Comparison of ENCODE assay signal across 14 mouse cellular contexts in genomic region chr10:13311612-13312011, GRCm38 (mm10).
A peak's percentile ranks its signal among the peaks of the same experiment; 100 is the strongest.
DNase-seq lines count a peak whose midpoint lies in the region; ATAC-seq and TF ChIP-seq lines count a peak whose summit lies in the region.
"Had no signal": no experiment of that assay in that cellular context is flagged by ENCODE, and none has a peak within 500 bp of the region (broad histone marks: within the 10 kb centered on the region; RNA-seq: fewer than 3 reads in every experiment).

No protein-coding gene starts in this region.

- no peak for TF ChIP-seq CTCF in forebrain, postnatal 0 days (IDR thresholded peaks at IDR 0.05; ENCODE audit: low read depth)

- H3K27me3 ChIP-seq in forebrain, embryonic 10.5 days (ENCODE audit: poor library complexity, severe bottlenecking) = no peaks in the 10 kb centered on the region
- H3K27me3 ChIP-seq in forebrain, postnatal 0 days (ENCODE audit: insufficient read depth, low read length) = no peaks in the 10 kb centered on the region
- no peaks in the 10 kb centered on the region for H3K27me3 ChIP-seq in limb, embryonic 12.5 days
- no peaks in the 10 kb centered on the region for H3K27me3 ChIP-seq in limb, embryonic 10.5 days (ENCODE audit: low read depth, poor library complexity, severe bottlenecking)
- H3K27me3 ChIP-seq in forebrain, embryonic 13.5 days = no peaks in the 10 kb centered on the region
- no peaks in the 10 kb centered on the region for H3K27me3 ChIP-seq in midbrain, embryonic 15.5 days (replicated peaks)
- H3K27me3 ChIP-seq: liver, embryonic 12.5 days had no signal

- no peaks in the 10 kb centered on the region for H3K9me3 ChIP-seq in forebrain, embryonic 10.5 days
- no peaks in the 10 kb centered on the region for H3K9me3 ChIP-seq in forebrain, postnatal 0 days (ENCODE audit: low read length)
- no peaks in the 10 kb centered on the region for H3K9me3 ChIP-seq in limb, embryonic 12.5 days
- no peaks in the 10 kb centered on the region for H3K9me3 ChIP-seq in limb, embryonic 10.5 days (replicated peaks)
- H3K9me3 ChIP-seq in forebrain, embryonic 13.5 days (replicated peaks) = no peaks in the 10 kb centered on the region
- H3K9me3 ChIP-seq in midbrain, embryonic 15.5 days = no peaks in the 10 kb centered on the region
- H3K9me3 ChIP-seq: liver, embryonic 12.5 days had no signal

- DNase-seq in forebrain, embryonic 10.5 days (ENCODE audit: extremely low spot score, low spot score) = no peak
- DNase-seq in forebrain, postnatal 0 days = no peak
- no peak for DNase-seq in limb, embryonic 10.5 days (ENCODE audit: low spot score)
- DNase-seq in thymus, postnatal 10 days (ENCODE audit: low spot score in 2 of 2) = no peak
- no peak for DNase-seq in frontal cortex, postnatal 36 days (ENCODE audit: low spot score in 2 of 2)
- DNase-seq: adrenal gland, adult 2 months; cerebellum, postnatal 25 days; heart, postnatal 36 days; kidney, postnatal 36 days had no signal

- no peak; the same call in 1 of the 2 replicates for ATAC-seq in forebrain, postnatal 0 days
- ATAC-seq in limb, embryonic 12.5 days (ENCODE audit: insufficient number of reproducible peaks, insufficient read depth, low FRiP score, low TSS enrichment, low read depth) = no peak
- ATAC-seq in forebrain, embryonic 13.5 days = peak; percentile 72; the same call in 1 of the 2 replicates
- no peak for ATAC-seq in midbrain, embryonic 15.5 days (replicated peaks)
- ATAC-seq: inflammation-experienced regulatory T-cells, adult 6 months; liver, embryonic 12.5 days had no signal

- no peak overlapping the region for H3K4me3 ChIP-seq in forebrain, embryonic 10.5 days
- H3K4me3 ChIP-seq in forebrain, postnatal 0 days (ENCODE audit: low read depth, low read length) = no peak overlapping the region
- H3K4me3 ChIP-seq in limb, embryonic 12.5 days (replicated peaks) = no peak overlapping the region
- H3K4me3 ChIP-seq in limb, embryonic 10.5 days = no peak overlapping the region
- H3K4me3 ChIP-seq in forebrain, embryonic 13.5 days = no peak overlapping the region
- no peak overlapping the region for H3K4me3 ChIP-seq in midbrain, embryonic 15.5 days
- H3K4me3 ChIP-seq: liver, embryonic 12.5 days had no signal

- no peaks in the 10 kb centered on the region for H3K36me3 ChIP-seq in forebrain, embryonic 10.5 days (replicated peaks)
- H3K36me3 ChIP-seq in forebrain, postnatal 0 days (ENCODE audit: insufficient read depth) = no peaks in the 10 kb centered on the region
- no peaks in the 10 kb centered on the region; the same call in 1 of the 2 replicates for H3K36me3 ChIP-seq in limb, embryonic 12.5 days
- no peaks in the 10 kb centered on the region for H3K36me3 ChIP-seq in limb, embryonic 10.5 days
- no peaks in the 10 kb centered on the region for H3K36me3 ChIP-seq in forebrain, embryonic 13.5 days (ENCODE audit: poor library complexity, severe bottlenecking)
- H3K36me3 ChIP-seq in midbrain, embryonic 15.5 days (replicated peaks) = no peaks in the 10 kb centered on the region
- H3K36me3 ChIP-seq: liver, embryonic 12.5 days had no signal

- H3K4me1 ChIP-seq in forebrain, embryonic 10.5 days = peaks cover 61% of the 10 kb centered on the region
- H3K4me1 ChIP-seq in forebrain, postnatal 0 days (ENCODE audit: insufficient read depth) = no peaks in the 10 kb centered on the region
- H3K4me1 ChIP-seq in limb, embryonic 12.5 days (replicated peaks) = peaks cover 10% of the 10 kb centered on the region; the same call in 1 of the 2 replicates
- 0 out of 2 replicates have a peak, but pooled peaks cover 2% of the 10 kb centered on the region for H3K4me1 ChIP-seq in limb, embryonic 10.5 days
- H3K4me1 ChIP-seq in forebrain, embryonic 13.5 days = peaks cover 29% of the 10 kb centered on the region
- H3K4me1 ChIP-seq in midbrain, embryonic 15.5 days = no peaks in the 10 kb centered on the region

- 45% methylated on average over 6 of the region's 6 CpGs for WGBS in forebrain, embryonic 10.5 days
- WGBS in forebrain, postnatal 0 days = 13% methylated on average over 6 of the region's 6 CpGs
- WGBS in limb, embryonic 12.5 days = 85% methylated on average over 6 of the region's 6 CpGs
- 87% methylated on average over 6 of the region's 6 CpGs for WGBS in limb, embryonic 10.5 days
- 8% methylated on average over 6 of the region's 6 CpGs for WGBS in forebrain, embryonic 13.5 days
- WGBS in midbrain, embryonic 15.5 days = 29% methylated on average over 6 of the region's 6 CpGs

- H3K27ac ChIP-seq in forebrain, embryonic 10.5 days = peak overlapping the region; percentile 83
- no peak overlapping the region for H3K27ac ChIP-seq in forebrain, postnatal 0 days (ENCODE audit: low read depth, low read length)
- peak overlapping the region; percentile 59 for H3K27ac ChIP-seq in limb, embryonic 12.5 days
- no peak overlapping the region for H3K27ac ChIP-seq in limb, embryonic 10.5 days
- peak overlapping the region; percentile 70 for H3K27ac ChIP-seq in forebrain, embryonic 13.5 days
- H3K27ac ChIP-seq in midbrain, embryonic 15.5 days = peak overlapping the region; percentile 38; the same call in 1 of the 2 replicates
- H3K27ac ChIP-seq: liver, embryonic 12.5 days had no signal

- H3K4me2 ChIP-seq in forebrain, postnatal 0 days (ENCODE audit: low read depth) = no peak overlapping the region
- H3K4me2 ChIP-seq in limb, embryonic 12.5 days = no peak overlapping the region
- peak overlapping the region; percentile 4; the same call in 1 of the 2 replicates for H3K4me2 ChIP-seq in forebrain, embryonic 13.5 days
- H3K4me2 ChIP-seq in midbrain, embryonic 15.5 days = no peak overlapping the region
- H3K4me2 ChIP-seq: liver, embryonic 12.5 days had no signal

- H3K9ac ChIP-seq in forebrain, postnatal 0 days = no peak overlapping the region
- H3K9ac ChIP-seq in limb, embryonic 12.5 days (replicated peaks) = no peak overlapping the region
- H3K9ac ChIP-seq in forebrain, embryonic 13.5 days = no peak overlapping the region
- H3K9ac ChIP-seq in midbrain, embryonic 15.5 days = no peak overlapping the region
- H3K9ac ChIP-seq: liver, embryonic 12.5 days had no signal

Comparison
In these comparisons a context has a peak if more than half of its experiments do, and no peak if none do; other contexts are left out.
1. H3K27ac ChIP-seq: peak in forebrain, embryonic 10.5 days (single experiment), limb, embryonic 12.5 days (single experiment), forebrain, embryonic 13.5 days (single experiment) and midbrain, embryonic 15.5 days (single experiment); none in forebrain, postnatal 0 days (single experiment) and limb, embryonic 10.5 days (single experiment).